Mouse (Mus musculus): ENCODE measurements around the gene Dohh. TPM values are rescaled to one million over a fixed set of nuclear protein-coding genes. Genes with fewer than 3 reads are reported as not detected.

The Dohh gene
- total RNA-seq, 2 experiments from 2014 or later: 50.3 to 52.2 TPM

GRCm38 (mm10) chr10:81401205-81401520, 16.9 kb downstream of the Dohh start:
- DNase-seq: no peak
- intact Hi-C loops (cut with DNase I): no loop called here

- peak; percentile 77 to 84 for DNase-seq
- intact Hi-C loops (cut with DNase I): no loop called here
Observed at GRCm38 (mm10) chr10:81401521-81402226, 17.4 kb downstream of the Dohh start.

GRCm38 (mm10) chr10:81402227-81402765, 18.1 kb downstream of the Dohh start:
- DNase-seq: no peak
- intact Hi-C loops (cut with DNase I): no loop called here

- intact Hi-C loops (cut with DNase I): no loop called here
- DNase-seq: no peak
Observed at GRCm38 (mm10) chr10:81403511-81403910, 19.3 kb downstream of the Dohh start.

- intact Hi-C loops (cut with DNase I): no loop called here
- DNase-seq: no peak
Observed at GRCm38 (mm10) chr10:81404082-81404481, 19.9 kb downstream of the Dohh start.

- peak in 1 of 2 experiments; percentile 52 for DNase-seq
- intact Hi-C loops (cut with DNase I): no loop called here
Observed at GRCm38 (mm10) chr10:81404720-81405119, 20.5 kb downstream of the Dohh start.

GRCm38 (mm10) chr10:81405588-81406201, 21.5 kb downstream of the Dohh start:
- DNase-seq: peak in 1 of 2 experiments; percentile 74
- intact Hi-C loops (cut with DNase I): no loop called here

- intact Hi-C loops (cut with DNase I): no loop called here
- no peak for DNase-seq
Observed at GRCm38 (mm10) chr10:81406504-81407440, 22.5 kb downstream of the Dohh start.

- DNase-seq: peak; percentile 81 to 84
- intact Hi-C loops (cut with DNase I): loop anchor here (2.0 kb wide), 1 partner anchor 33 kb away; no protein-coding TSS in a partner anchor
Observed at GRCm38 (mm10) chr10:81407539-81408423, 23.6 kb downstream of the Dohh start.

- DNase-seq: no peak
- intact Hi-C loops (cut with DNase I): loop anchor here (2.0 kb wide), 1 partner anchor 32 kb away; no protein-coding TSS in a partner anchor
Observed at GRCm38 (mm10) chr10:81408424-81408729, 24.1 kb downstream of the Dohh start.

GRCm38 (mm10) chr10:81408871-81409291, 24.7 kb downstream of the Dohh start:
- intact Hi-C loops (cut with DNase I): loop anchor here (2.0 kb wide), 1 partner anchor 32 kb away; no protein-coding TSS in a partner anchor
- DNase-seq: peak; percentile 90

GRCm38 (mm10) chr10:81409330-81409729, 25.1 kb downstream of the Dohh start:
- DNase-seq: no peak
- intact Hi-C loops (cut with DNase I): loop anchor here (2.0 kb wide), 1 partner anchor 31 kb away; no protein-coding TSS in a partner anchor

GRCm38 (mm10) chr10:81410350-81410749, 26.1 kb downstream of the Dohh start:
- intact Hi-C loops (cut with DNase I): loop anchor here (2.0 kb wide), 1 partner anchor 14 kb away; no protein-coding TSS in a partner anchor
- no peak for DNase-seq

GRCm38 (mm10) chr10:81410981-81411380, 26.8 kb downstream of the Dohh start:
- DNase-seq: no peak
- intact Hi-C loops (cut with DNase I): loop anchor here (2.0 kb wide), 1 partner anchor 14 kb away; no protein-coding TSS in a partner anchor

GRCm38 (mm10) chr10:81411471-81412400, 27.5 kb downstream of the Dohh start:
- intact Hi-C loops (cut with DNase I): loop anchor here (2.0 kb wide), 1 partner anchor 13 kb away; no protein-coding TSS in a partner anchor
- DNase-seq: peak; percentile 92 to 98

GRCm38 (mm10) chr10:81412586-81413309, 28.5 kb downstream of the Dohh start:
- no peak for DNase-seq
- intact Hi-C loops (cut with DNase I): no loop called here

- peak; percentile 92 to 94 for DNase-seq
- intact Hi-C loops (cut with DNase I): loop anchor here (1.0 kb wide), 1 partner anchor 17 kb away; no protein-coding TSS in a partner anchor
Observed at GRCm38 (mm10) chr10:81413310-81414261, 29.4 kb downstream of the Dohh start.
